Mouse (Mus musculus) neural tube, embryonic 12.5 days (tissue): ENCODE measurements at regions not wholly inside any gene's neighbourhood (a gene's known extent, or its start where the extent isn't known, plus 50 kb on each side); places are given as distances from the start of the nearest gene placed in this dataset.

ENCODE experiments used
- ATAC-seq: fragments of 200-750 bp; cut with Nextera tagmentation; 2 replicates; pipeline ENCODE4 v1.8.0; 2017; ENCODE audit warnings: low read depth, mild to moderate bottlenecking, moderate TSS enrichment, moderate library complexity; ENCODE audit not compliant: low FRiP score
- H3K27ac ChIP-seq: fragments of 300-500 bp; sonication (generic); 2 replicates; pipeline ENCODE4 v1.5.1; 2016
- H3K27me3 ChIP-seq: fragments of 300-500 bp; sonication (generic); replicated peaks from 2 replicates; pipeline ENCODE4 v1.6.1; 2016; ENCODE audit warnings: mild to moderate bottlenecking
- H3K36me3 ChIP-seq: fragments of 300-500 bp; sonication (generic); 2 replicates; pipeline ENCODE4 v1.6.1; 2016; ENCODE audit warnings: mild to moderate bottlenecking
- H3K4me1 ChIP-seq: fragments of 300-500 bp; sonication (generic); 2 replicates; pipeline ENCODE4 v1.6.1; 2016
- H3K4me2 ChIP-seq: fragments of 300-500 bp; sonication (generic); replicated peaks from 2 replicates; pipeline ENCODE4 v1.6.1; 2016; ENCODE audit warnings: mild to moderate bottlenecking
- H3K4me3 ChIP-seq: fragments of 300-500 bp; sonication (generic); 2 replicates; pipeline ENCODE4 v1.5.1; 2016
- H3K9ac ChIP-seq: fragments of 300-500 bp; sonication (generic); 2 replicates; pipeline ENCODE4 v1.6.1; 2016; ENCODE audit warnings: mild to moderate bottlenecking
- H3K9me3 ChIP-seq: fragments of 300-500 bp; sonication (generic); 2 replicates; pipeline ENCODE4 v1.6.1; 2016; ENCODE audit warnings: mild to moderate bottlenecking
- WGBS: fragments of 180-500 bp; shearing (Covaris S2); methylation state at CpG from one replicate; pipeline ENCODE4 v1.1.7; 2016; 5-methylcytosine and 5-hydroxymethylcytosine counted together

GRCm38 (mm10) chr10:10046318-10046717 lies 145.4 kb upstream of the Stxbp5 start:
- Histone ChIP-seq H3K9ac (no peak overlapping the region), H3K36me3 (no peaks in the 10 kb centered on the region), H3K9me3 (no peaks in the 10 kb centered on the region), H3K4me2 (no peak overlapping the region), H3K4me3 (no peak overlapping the region), H3K27ac (no peak overlapping the region), H3K27me3 (no peaks in the 10 kb centered on the region), H3K4me1 (no peaks in the 10 kb centered on the region)
- no peak for ATAC-seq

GRCm38 (mm10) chr10:10009244-10009643 lies 108.4 kb upstream of the Stxbp5 start:
- H3K27ac ChIP-seq: no peak overlapping the region
- no peak overlapping the region for H3K9ac ChIP-seq
- H3K4me3 ChIP-seq: no peak overlapping the region
- H3K36me3 ChIP-seq: no peaks in the 10 kb centered on the region
- H3K9me3 ChIP-seq: no peaks in the 10 kb centered on the region
- no peaks in the 10 kb centered on the region for H3K27me3 ChIP-seq
- 92% methylated on average over 5 of the region's 5 CpGs for WGBS
- no peak for ATAC-seq
- no peaks in the 10 kb centered on the region for H3K4me1 ChIP-seq
- no peak overlapping the region for H3K4me2 ChIP-seq

- Histone ChIP-seq H3K4me1 (no peaks in the 10 kb centered on the region), H3K27me3 (no peaks in the 10 kb centered on the region), H3K4me2 (no peak overlapping the region), H3K27ac (no peak overlapping the region), H3K4me3 (no peak overlapping the region), H3K9ac (no peak overlapping the region), H3K9me3 (no peaks in the 10 kb centered on the region), H3K36me3 (no peaks in the 10 kb centered on the region)
- WGBS: 92% methylated on average over 3 of the region's 3 CpGs
- ATAC-seq: no peak
Observed at GRCm38 (mm10) chr10:9998621-9999020, 97.7 kb upstream of the Stxbp5 start.

- no peak for ATAC-seq
- no peak overlapping the region for H3K27ac ChIP-seq
- WGBS: 83% methylated on average over 6 of the region's 6 CpGs
- H3K4me1 ChIP-seq: no peaks in the 10 kb centered on the region
- no peak overlapping the region for H3K4me3 ChIP-seq
- H3K9me3 ChIP-seq: no peaks in the 10 kb centered on the region
- H3K9ac ChIP-seq: no peak overlapping the region
- H3K36me3 ChIP-seq: no peaks in the 10 kb centered on the region
- no peak overlapping the region for H3K4me2 ChIP-seq
- no peaks in the 10 kb centered on the region for H3K27me3 ChIP-seq
Observed at GRCm38 (mm10) chr10:9996211-9996610, 95.3 kb upstream of the Stxbp5 start.

DNA sequence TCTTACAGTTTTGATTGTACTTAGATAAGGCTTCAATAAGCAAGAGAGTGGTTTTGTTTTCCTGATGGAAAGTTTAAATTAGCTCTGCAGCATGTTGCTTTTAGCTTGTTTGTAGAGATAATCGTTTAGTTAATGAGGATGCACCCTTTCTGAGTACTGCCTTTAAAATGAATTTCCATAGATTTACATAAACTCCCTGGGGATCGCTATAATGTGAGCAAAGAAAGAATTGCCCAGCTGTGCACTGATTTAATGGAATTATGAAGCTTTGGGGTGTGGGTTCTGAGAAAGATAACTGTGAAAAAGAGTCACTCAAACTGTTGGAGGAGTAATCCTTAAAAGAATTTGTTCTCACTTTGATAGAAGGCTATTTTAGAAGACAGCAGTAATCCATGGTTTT lies 91.9 kb upstream of the Stxbp5 start:
- WGBS: 68% methylated on average over 2 of the region's 2 CpGs
- H3K9me3 ChIP-seq: no peaks in the 10 kb centered on the region
- no peak overlapping the region for H3K4me3 ChIP-seq
- H3K4me2 ChIP-seq: no peak overlapping the region
- no peak overlapping the region for H3K27ac ChIP-seq
- no peaks in the 10 kb centered on the region for H3K4me1 ChIP-seq
- no peak overlapping the region for H3K9ac ChIP-seq
- no peaks in the 10 kb centered on the region for H3K27me3 ChIP-seq
- no peaks in the 10 kb centered on the region for H3K36me3 ChIP-seq
- 0 out of 2 replicates have a peak, but pooled peaks have one; percentile 37 for ATAC-seq

DNA sequence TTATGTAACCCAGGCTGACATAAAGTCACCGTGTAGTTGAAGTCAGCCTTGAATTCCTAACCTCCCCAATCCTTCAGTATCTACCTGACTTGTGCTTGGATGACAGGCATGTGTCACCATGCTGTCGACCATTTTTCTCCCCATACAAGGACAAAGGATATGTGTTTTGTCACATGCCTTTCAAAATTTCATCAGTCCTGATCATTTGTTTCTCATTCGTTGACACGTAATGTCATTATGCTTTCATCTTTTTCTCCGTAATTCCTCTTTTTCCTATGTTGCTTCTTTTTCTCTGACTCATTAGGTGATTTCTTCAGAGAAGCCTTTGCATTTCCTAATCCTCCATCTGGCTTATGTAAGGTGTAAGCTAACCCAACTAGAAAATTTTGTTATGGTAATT lies 84.5 kb upstream of the Stxbp5 start:
- no peaks in the 10 kb centered on the region for H3K9me3 ChIP-seq
- no peak overlapping the region for H3K4me3 ChIP-seq
- no peaks in the 10 kb centered on the region for H3K4me1 ChIP-seq
- no peaks in the 10 kb centered on the region for H3K36me3 ChIP-seq
- H3K27me3 ChIP-seq: no peaks in the 10 kb centered on the region
- 94% methylated on average over 5 of the region's 5 CpGs for WGBS
- no peak overlapping the region for H3K27ac ChIP-seq
- no peak overlapping the region for H3K9ac ChIP-seq
- ATAC-seq: no peak
- no peak overlapping the region for H3K4me2 ChIP-seq

DNA sequence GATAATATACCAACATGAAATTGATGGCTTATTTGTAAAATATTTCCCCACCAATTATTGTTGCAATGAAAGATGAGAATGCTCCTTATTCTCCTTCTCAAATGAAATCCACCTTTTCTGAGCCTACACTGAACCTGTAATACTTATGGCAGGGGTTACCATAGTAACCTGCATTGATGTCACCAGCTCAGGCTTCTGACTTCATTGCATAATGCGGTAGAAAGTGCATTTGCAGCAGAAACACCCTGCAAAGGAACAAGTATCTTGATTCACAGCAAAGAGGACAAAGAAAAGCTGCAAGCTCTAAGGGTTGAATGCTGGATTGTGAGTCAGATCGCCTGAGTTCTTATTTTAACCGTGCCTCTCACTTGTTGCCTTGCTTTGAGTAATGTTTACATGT lies 75.5 kb upstream of the Stxbp5 start:
- H3K9me3 ChIP-seq: no peaks in the 10 kb centered on the region
- no peak overlapping the region for H3K9ac ChIP-seq
- H3K27ac ChIP-seq: no peak overlapping the region
- no peak overlapping the region for H3K4me2 ChIP-seq
- no peaks in the 10 kb centered on the region for H3K36me3 ChIP-seq
- H3K27me3 ChIP-seq: no peaks in the 10 kb centered on the region
- no peak overlapping the region for H3K4me3 ChIP-seq
- no peaks in the 10 kb centered on the region for H3K4me1 ChIP-seq
- ATAC-seq: 0 out of 2 replicates have a peak, but pooled peaks have one; percentile 44
- 37% methylated on average over 3 of the region's 3 CpGs for WGBS
